Mouse (Mus musculus): ENCODE data around the gene Clp1.

Clp1 gene

DNA sequence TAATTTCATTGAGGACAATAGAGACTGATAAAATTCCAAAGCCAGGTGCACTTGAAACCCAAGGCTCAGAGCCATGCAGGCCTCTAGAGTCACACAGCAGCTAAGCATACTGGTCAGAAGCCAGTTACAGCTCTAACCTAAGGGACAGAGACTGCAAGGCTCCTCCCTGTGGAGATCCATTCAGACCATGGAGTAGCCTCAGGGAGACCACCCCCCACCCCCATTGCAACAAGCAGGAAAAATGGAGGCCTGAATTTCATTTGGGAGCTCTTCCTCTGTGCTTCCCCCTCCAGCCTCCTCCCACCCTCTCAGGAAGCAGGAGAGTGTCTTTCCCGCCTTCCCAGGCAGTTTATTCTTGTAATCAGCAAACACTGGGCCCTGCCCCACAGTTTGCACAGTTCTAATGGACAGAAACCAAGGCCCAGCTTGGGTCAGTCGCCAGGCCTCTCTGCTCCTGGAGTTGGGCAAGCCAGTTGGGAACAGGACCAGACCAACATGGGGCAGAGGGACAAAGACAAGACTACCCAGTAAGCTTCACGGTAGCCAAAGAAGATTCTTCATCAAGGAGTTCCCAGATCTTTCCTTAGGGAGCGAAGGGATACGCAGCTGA lies 14.8 kb upstream of the Clp1 start:
- in situ Hi-C loops (cut with MboI; ENCODE audit: unreplicated experiment in 2 of 2): no loop called here

- in situ Hi-C loops (cut with MboI; ENCODE audit: unreplicated experiment in 2 of 2): no loop called here
Observed at GRCm38 (mm10) chr2:84740608-84741333, 13.6 kb upstream of the Clp1 start.

DNA sequence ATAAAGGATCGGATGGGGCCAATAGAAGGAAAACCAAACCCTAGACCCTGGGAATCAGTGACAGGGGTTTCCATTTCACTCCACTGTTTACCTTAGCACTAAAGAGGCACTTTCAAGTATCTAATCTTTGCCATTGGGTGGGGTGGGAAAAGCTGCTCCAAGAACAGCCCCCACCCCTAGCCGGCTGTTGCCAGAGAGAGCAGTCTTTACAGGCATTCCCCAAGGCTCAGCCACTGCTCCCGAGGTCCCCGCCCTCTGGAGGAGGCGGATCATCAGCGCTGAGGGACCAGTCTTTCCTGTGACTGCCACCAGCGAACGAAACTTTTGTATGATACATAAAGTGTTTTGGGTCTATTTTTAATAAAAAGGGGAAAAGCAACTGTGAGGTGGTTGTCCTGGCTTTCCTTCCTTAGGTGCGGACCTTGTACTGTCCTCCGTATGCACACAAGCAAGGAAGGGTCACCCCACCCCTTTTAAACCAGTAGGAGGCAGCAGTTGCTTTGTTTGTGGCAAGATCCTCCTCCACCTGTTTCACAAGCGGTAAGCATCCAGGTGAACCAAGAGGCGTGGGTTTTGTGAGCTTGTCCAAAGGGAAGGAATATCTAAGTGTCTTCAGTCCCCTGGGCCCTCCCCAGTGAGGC lies 11.2 kb upstream of the Clp1 start:
- in situ Hi-C loops (cut with MboI; ENCODE audit: unreplicated experiment in 2 of 2): no loop called here

- in situ Hi-C loops (cut with MboI; ENCODE audit: unreplicated experiment in 2 of 2): no loop called here
Observed at GRCm38 (mm10) chr2:84737451-84737925, 10.3 kb upstream of the Clp1 start.

GRCm38 (mm10) chr2:84736312-84737161 lies 9.4 kb upstream of the Clp1 start:
- in situ Hi-C loops (cut with MboI; ENCODE audit: unreplicated experiment in 2 of 2): no loop called here

DNA sequence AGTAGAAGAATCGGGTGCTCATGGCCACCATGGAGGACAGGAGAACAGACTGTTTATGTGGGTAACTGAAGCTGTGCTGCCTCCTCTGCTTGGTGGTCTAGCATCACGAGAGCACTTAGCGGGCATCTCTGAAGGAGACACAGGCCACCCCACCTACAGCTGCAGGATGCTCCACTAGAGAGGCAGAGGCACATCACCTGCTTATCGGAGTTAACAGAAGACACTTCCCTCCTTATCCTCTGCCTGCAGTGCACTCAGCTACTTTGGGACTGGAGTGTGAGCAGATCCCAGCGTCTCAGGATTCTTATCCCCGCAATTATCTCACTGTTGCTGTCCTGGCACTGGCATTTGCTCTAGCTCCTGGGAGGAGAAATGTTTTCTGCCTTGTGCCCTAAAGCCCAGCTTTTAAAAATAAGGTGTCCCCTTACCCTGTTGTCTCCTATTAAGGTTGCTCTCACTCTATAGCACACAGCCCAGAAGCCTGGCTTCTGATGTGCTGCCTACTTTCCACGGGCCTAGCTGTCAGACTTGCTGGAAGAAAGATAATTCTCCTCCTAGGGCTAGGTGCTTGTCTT lies 8.3 kb upstream of the Clp1 start:
- in situ Hi-C loops (cut with MboI; ENCODE audit: unreplicated experiment in 2 of 2): no loop called here

DNA sequence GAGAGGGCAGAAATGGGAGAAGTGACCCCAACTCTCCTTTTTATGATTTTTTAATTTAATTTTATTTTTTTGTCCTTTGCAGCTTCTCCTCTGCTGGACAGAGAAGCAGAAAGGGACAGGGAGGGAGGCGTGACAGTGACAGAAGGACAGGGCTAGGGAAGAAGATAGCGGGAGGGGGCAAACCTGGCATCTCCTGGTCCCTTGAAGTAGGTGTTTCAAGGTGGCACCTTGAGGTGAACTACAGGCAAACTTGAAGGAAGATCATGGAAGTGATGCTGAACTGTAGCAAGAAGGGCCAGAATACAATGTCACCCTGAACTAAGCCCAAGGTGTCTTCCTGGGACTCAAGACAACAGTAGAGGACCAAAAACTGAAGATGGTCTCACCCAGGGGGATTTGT lies 7.8 kb upstream of the Clp1 start:
- in situ Hi-C loops (cut with MboI; ENCODE audit: unreplicated experiment in 2 of 2): no loop called here

DNA sequence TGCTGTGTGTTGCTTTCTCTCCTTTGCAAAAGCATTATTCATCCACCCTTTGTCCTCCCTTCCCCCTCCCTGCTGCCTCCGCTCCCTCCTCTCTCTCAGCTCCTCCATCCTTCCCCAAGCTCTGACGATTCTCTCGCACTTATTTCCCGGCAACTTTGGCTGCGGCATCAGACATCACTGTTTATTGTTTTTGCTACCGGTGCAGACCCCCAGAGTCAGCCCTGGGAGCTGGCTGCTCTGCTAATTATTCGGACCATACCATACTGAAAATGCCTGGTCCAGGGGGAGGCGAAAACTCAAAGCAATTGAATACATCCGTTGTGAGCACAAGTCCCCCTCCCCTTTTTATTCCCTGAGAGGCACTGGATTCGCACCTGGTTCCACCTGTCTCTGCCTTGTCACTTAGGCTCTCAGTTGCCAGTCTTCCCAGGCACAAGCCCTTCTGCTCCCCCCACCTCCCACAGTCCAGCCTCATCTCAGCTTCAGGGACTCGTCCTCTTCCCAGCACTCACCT lies 7.3 kb upstream of the Clp1 start:
- in situ Hi-C loops (cut with MboI; ENCODE audit: unreplicated experiment in 2 of 2): no loop called here

DNA sequence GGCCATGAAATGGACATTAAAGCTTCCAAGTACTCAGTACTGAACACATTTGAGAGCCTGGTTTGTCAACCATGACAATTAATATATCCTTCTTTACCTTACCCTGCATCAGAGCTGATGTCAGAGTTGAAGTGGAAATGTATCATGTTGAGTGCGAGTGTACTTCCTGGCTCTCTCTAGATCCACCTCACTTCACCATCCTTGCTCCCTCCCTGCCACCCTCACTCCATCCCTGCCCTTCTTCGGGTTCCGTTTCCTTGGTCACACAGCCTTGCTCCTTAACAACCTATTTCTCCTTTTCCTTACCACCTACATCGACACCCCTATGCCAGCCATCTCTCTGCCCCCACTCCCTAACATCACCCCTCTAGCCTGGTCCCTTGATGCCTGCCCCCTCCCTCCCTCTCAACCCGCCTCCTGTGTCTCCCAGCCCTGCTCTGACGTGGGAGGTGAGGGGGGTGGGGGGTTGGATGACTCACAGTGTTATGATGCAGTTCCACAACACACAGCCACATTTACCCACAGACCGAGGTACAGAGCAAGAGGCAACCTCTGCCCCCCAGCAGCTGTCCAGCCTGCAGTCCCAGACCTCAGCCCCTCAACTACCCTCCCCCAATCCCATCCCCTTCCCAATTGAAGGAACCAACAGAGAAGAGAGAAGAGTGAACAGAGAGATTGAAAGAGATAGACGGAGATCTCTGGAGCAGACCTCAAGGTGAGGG lies 6.6 kb upstream of the Clp1 start, which contains the start of gene Ypel4:
Gene Ypel4 (plus strand): TSS at position 480 of the 722 bp plus-strand sequence.
- in situ Hi-C loops (cut with MboI; ENCODE audit: unreplicated experiment in 2 of 2): no loop called here

GRCm38 (mm10) chr2:84732394-84732793 lies 5.2 kb upstream of the Clp1 start:
- in situ Hi-C loops (cut with MboI; ENCODE audit: unreplicated experiment in 2 of 2): no loop called here

GRCm38 (mm10) chr2:84731206-84731605 lies 4.1 kb upstream of the Clp1 start:
- in situ Hi-C loops (cut with MboI; ENCODE audit: unreplicated experiment in 2 of 2): no loop called here

- in situ Hi-C loops (cut with MboI; ENCODE audit: unreplicated experiment in 2 of 2): loop anchor here (5.0 to 10.0 kb wide), 2 partner anchors 51 to 307 kb away; partner anchors contain the start of genes Gm28635 (in 1 of the 2), Med19 (in 1 of the 2), P2rx3 (in 1 of the 2) and Ssrp1 (in 1 of the 2)
Observed at GRCm38 (mm10) chr2:84728191-84728590, 1.0 kb upstream of the Clp1 start.

DNA sequence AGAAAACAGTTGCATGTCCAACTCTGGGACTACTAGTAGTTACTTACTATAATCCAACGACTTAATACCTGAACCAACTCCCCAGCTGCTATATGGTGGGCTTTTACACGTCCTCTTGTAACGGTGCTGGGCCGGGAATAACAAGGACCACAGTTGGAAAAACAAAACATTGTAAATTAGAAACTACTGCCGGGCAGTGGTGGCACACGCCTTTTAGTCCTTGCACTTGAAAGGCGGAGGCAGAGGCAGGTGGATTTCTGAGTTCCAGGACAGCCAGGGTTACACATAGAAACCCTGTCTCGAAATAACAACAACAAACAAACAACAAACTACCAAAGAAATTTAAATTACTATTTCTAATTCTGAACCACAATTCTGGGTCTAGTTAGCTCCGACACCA lies 434 bp downstream of the Clp1 start:
- in situ Hi-C loops (cut with MboI; ENCODE audit: unreplicated experiment in 2 of 2): loop anchor here (5.0 to 10.0 kb wide), 2 partner anchors 49 to 308 kb away; partner anchors contain the start of genes Gm28635 (in 1 of the 2), Med19 (in 1 of the 2), P2rx3 (in 1 of the 2) and Ssrp1 (in 1 of the 2)

DNA sequence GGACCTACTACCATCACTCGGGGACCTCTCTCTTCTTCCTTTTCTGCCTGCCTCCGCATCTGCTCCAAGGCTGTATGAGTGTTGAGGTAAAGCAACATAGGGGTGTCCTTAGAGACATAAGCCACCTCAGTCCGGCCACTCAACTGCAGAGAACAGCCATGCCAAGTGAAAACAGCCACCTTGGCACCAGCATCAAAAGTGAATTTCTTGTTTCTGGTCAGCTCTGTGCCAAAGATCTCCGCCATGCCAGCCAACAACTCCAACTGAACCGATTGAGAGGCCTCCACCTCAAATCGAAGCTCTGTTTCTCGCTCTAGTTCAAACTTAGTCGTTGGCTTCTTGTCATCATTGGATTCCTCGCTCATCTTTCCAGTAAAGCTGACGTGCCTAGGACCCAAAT lies 1.4 kb downstream of the Clp1 start:
- in situ Hi-C loops (cut with MboI; ENCODE audit: unreplicated experiment in 2 of 2): loop anchor here (5.0 to 10.0 kb wide), 2 partner anchors 48 to 309 kb away; partner anchors contain the start of genes Gm28635 (in 1 of the 2), Med19 (in 1 of the 2), P2rx3 (in 1 of the 2) and Ssrp1 (in 1 of the 2)

- in situ Hi-C loops (cut with MboI; ENCODE audit: unreplicated experiment in 2 of 2): loop anchor here (10.0 to 25.0 kb wide), 2 partner anchors 311 to 313 kb away; partner anchors contain the start of genes P2rx3 (in 2 of the 2), Ssrp1 (in 2 of the 2) and Tnks1bp1 (in 1 of the 2)
Observed at GRCm38 (mm10) chr2:84723856-84724255, 3.3 kb downstream of the Clp1 start.

GRCm38 (mm10) chr2:84721182-84721581 lies 6.0 kb downstream of the Clp1 start:
- in situ Hi-C loops (cut with MboI; ENCODE audit: unreplicated experiment in 2 of 2): loop anchor here (10.0 to 25.0 kb wide), 2 partner anchors 314 to 316 kb away; partner anchors contain the start of genes P2rx3 (in 2 of the 2), Ssrp1 (in 2 of the 2) and Tnks1bp1 (in 1 of the 2)

DNA sequence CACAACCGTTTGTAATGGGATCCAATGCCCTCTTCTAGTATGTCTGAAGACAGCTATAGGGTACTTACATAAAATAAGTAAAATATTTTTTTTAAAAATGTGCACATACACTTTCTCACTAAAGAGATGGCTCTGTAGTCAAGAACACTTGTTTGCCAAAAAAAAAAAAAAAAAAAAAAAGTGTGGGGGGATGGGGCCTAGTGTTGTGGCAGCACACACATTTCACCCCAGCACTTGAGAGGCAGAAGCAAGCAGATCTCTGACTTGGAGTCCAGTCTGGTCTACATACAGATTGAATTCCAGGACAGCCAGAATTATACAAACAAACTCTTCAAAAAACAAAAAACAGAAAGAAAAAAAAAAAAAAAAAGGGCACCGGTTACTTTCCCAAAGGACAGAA lies 6.4 kb downstream of the Clp1 start:
- in situ Hi-C loops (cut with MboI; ENCODE audit: unreplicated experiment in 2 of 2): loop anchor here (10.0 to 25.0 kb wide), 2 partner anchors 314 to 317 kb away; partner anchors contain the start of genes P2rx3 (in 2 of the 2), Ssrp1 (in 2 of the 2) and Tnks1bp1 (in 1 of the 2)

GRCm38 (mm10) chr2:84717357-84717756 lies 9.8 kb downstream of the Clp1 start:
- in situ Hi-C loops (cut with MboI; ENCODE audit: unreplicated experiment in 2 of 2): loop anchor here in 1 of 2 experiments (25.0 kb wide), 1 partner anchor 320 kb away; the partner anchor contains the start of genes P2rx3, Ssrp1 and Tnks1bp1
